Mouse (Mus musculus) embryonic fibroblast, embryonic 13.5 days (primary cell): ENCODE data around the gene Slc6a18.

ENCODE experiments used
- CTCF ChIP-seq: IDR thresholded peaks from 2 replicates; pipeline ENCODE4 v1.5.1; 2011; ENCODE audit warnings: mild to moderate bottlenecking, control low read depth, low read length, moderate library complexity, borderline replicate concordance; ENCODE audit not compliant: insufficient read depth
- POLR2A ChIP-seq: IDR thresholded peaks from 2 replicates; pipeline ENCODE4 v1.6.1; 2011; ENCODE audit warnings: low read depth, mild to moderate bottlenecking, control low read depth, low read length, moderate library complexity

- TF ChIP-seq CTCF = no peak
- no peak for TF ChIP-seq POLR2A
Observed at GRCm38 (mm10) chr13:73704694-73705325, 27.0 kb upstream of the Slc6a18 start, which contains the start of gene Slc6a19.
